Mouse (Mus musculus) skeletal muscle tissue, postnatal 0 days (tissue): ENCODE results near the gene Mark1. TPM values are rescaled to one million over a fixed set of nuclear protein-coding genes. Genes with fewer than 3 reads are reported as not detected.

ENCODE experiments used
- polyA plus RNA-seq: library from polyadenylated mRNA; unstranded; fragments of >200 nt; fragmentation: Nextera tagmentation; extraction: Ambion mirVana; gene quantifications from 2 replicates; pipeline ENCODE4 v1.2.1, GENCODE M21; 2015

The Mark1 gene
- 1.4 and 1.8 TPM in 2 replicates for polyA plus RNA-seq

GRCm38 (mm10) chr1:184999071-184999750 is at the start of gene Mark1:
TSS of gene Mark1 (minus strand) at chr1:184999570.

GRCm38 (mm10) chr1:184882281-184883268 is 116.8 kb downstream of the Mark1 start, which contains the start of gene C130074G19Rik:
TSS of gene C130074G19Rik (minus strand) at chr1:184883218.

Other genes starting within 250 kb of the Mark1 start
- gene Marc1, start 188.3 kb downstream of the Mark1 start, polyA plus RNA-seq: 1.1 TPM in 2 replicates
- 153 and 201 TPM in 2 replicates for gene Marc2, start 153.1 kb downstream of the Mark1 start, polyA plus RNA-seq
- 2.2 and 2.8 TPM in 2 replicates for gene C130074G19Rik, start 116.4 kb downstream of the Mark1 start, polyA plus RNA-seq
- 14.1 and 15.1 TPM in 2 replicates for gene Rab3gap2, start 204.5 kb upstream of the Mark1 start, polyA plus RNA-seq